Mouse (Mus musculus): ENCODE measurements at regions not wholly inside any gene's neighbourhood (a gene's known extent, or its start where the extent isn't known, plus 50 kb on each side); places are given as distances from the start of the nearest gene placed in this dataset.

- Histone ChIP-seq H3K4me3 (no peak overlapping the region), H3K27ac (no peak overlapping the region)
- intact Hi-C loops (cut with DNase I) = no loop called here
- TF ChIP-seq CTCF (IDR thresholded peaks at IDR 0.05) = no peak
- no peak for DNase-seq
Observed at GRCm38 (mm10) chr13:118313676-118314075, 72.8 kb upstream of the B430218F22Rik start.

All from gastrocnemius, adult 2 months (tissue).